Mouse (Mus musculus) liver, adult 2 months (tissue): ENCODE results near the gene Lclat1. TPM values are rescaled to one million over a fixed set of nuclear protein-coding genes. Genes with fewer than 3 reads are reported as not detected.

Source experiments
- DNase-seq: peaks from one replicate; pipeline ENCODE4 v3.0.0-alpha.2; 2011; ENCODE audit warnings: low read depth, low spot score; ENCODE audit errors: extremely low read depth
- H3K27ac ChIP-seq: fragments of 200-500 bp; replicated peaks from 2 replicates; pipeline ENCODE4 v1.5.1; 2012; ENCODE audit warnings: low read depth, mild to moderate bottlenecking, control low read depth, inconsistent platforms, low read length; ENCODE audit not compliant: insufficient read depth
- H3K27me3 ChIP-seq: fragments of 200-500 bp; 2 replicates; pipeline ENCODE4 v1.6.1; 2012; ENCODE audit warnings: mild to moderate bottlenecking, moderate library complexity, low read length, inconsistent platforms; ENCODE audit not compliant: control insufficient read depth, insufficient read depth
- H3K36me3 ChIP-seq: fragments of 200-500 bp; 2 replicates; pipeline ENCODE4 v1.6.1; 2012; ENCODE audit warnings: low read length, inconsistent platforms; ENCODE audit not compliant: control insufficient read depth, insufficient read depth
- H3K4me1 ChIP-seq: fragments of 200-500 bp; 2 replicates; pipeline ENCODE4 v1.6.1; 2011; ENCODE audit warnings: low read length; ENCODE audit not compliant: control insufficient read depth, insufficient read depth
- H3K4me3 ChIP-seq: fragments of 200-500 bp; 2 replicates; pipeline ENCODE4 v1.5.1; 2011; ENCODE audit warnings: low read depth, mild to moderate bottlenecking, control low read depth, low read length, moderate library complexity; ENCODE audit not compliant: insufficient read depth
- H3K79me2 ChIP-seq: fragments of 200-500 bp; 2 replicates; pipeline ENCODE4 v1.6.1; 2012; ENCODE audit warnings: inconsistent platforms, mild to moderate bottlenecking, low read length, moderate library complexity; ENCODE audit not compliant: control insufficient read depth, insufficient read depth
- H3K9ac ChIP-seq: fragments of 200-500 bp; 2 replicates; pipeline ENCODE4 v1.6.1; 2012; ENCODE audit warnings: low read depth, mild to moderate bottlenecking, control low read depth, inconsistent platforms, low read length
- CTCF ChIP-seq: fragments of 200-500 bp; IDR thresholded peaks from 2 replicates; pipeline ENCODE4 v1.5.1; 2011; ENCODE audit warnings: low read depth, low read length, control low read depth
- POLR2A ChIP-seq: fragments of 200-500 bp; IDR thresholded peaks from 2 replicates; pipeline ENCODE4 v1.6.1; 2011; ENCODE audit warnings: low read length, control low read depth; ENCODE audit not compliant: insufficient read depth; ENCODE audit errors: extremely low read depth
- WGBS: fragments of 180-500 bp; shearing (Covaris S2); methylation state at CpG from one replicate; pipeline ENCODE4 v1.1.7; 2018; 5-methylcytosine and 5-hydroxymethylcytosine counted together
- polyA plus RNA-seq: library from polyadenylated mRNA; depleted of rRNA; stranded (reverse); fragments of >200 nt; gene quantifications from 2 replicates; pipeline ENCODE4 v1.2.3, GENCODE M21; 2012
- total RNA-seq: library from RNA; depleted of rRNA; stranded (reverse); fragments of >200 nt; gene quantifications from 2 replicates; pipeline ENCODE4 v1.2.3, GENCODE M21; 2014

Gene Lclat1
- total and polyA plus RNA-seq, 2 experiments = 12.3 to 24.1 TPM

GRCm38 (mm10) chr17:73237178-73237853 is 129.5 kb downstream of the Lclat1 start:
- Histone ChIP-seq H3K4me1 (no peaks in the 10 kb centered on the region; the same call in 1 of the 2 replicates), H3K9ac (no peak overlapping the region), H3K79me2 (no peaks in the 10 kb centered on the region), H3K4me3 (no peak overlapping the region), H3K36me3 (peaks cover 4% of the 10 kb centered on the region), H3K27ac (no peak overlapping the region), H3K27me3 (no peaks in the 10 kb centered on the region)
- WGBS = 33% methylated on average over 3 of the region's 3 CpGs
- DNase-seq = peak; percentile 72
- no peak for TF ChIP-seq CTCF
- no peak for TF ChIP-seq POLR2A

GRCm38 (mm10) chr17:73238501-73238900 is 130.7 kb downstream of the Lclat1 start:
- DNase-seq = no peak
- Histone ChIP-seq H3K36me3 (peaks cover 4% of the 10 kb centered on the region), H3K4me1 (no peaks in the 10 kb centered on the region; the same call in 1 of the 2 replicates), H3K79me2 (no peaks in the 10 kb centered on the region), H3K4me3 (no peak overlapping the region), H3K27ac (no peak overlapping the region), H3K27me3 (no peaks in the 10 kb centered on the region), H3K9ac (no peak overlapping the region)
- no peak for TF ChIP-seq CTCF
- no peak for TF ChIP-seq POLR2A
- 67% methylated on average over 5 of the region's 5 CpGs for WGBS

GRCm38 (mm10) chr17:73241085-73241848 is 133.5 kb downstream of the Lclat1 start:
- H3K9ac ChIP-seq = no peak overlapping the region
- no peaks in the 10 kb centered on the region for H3K27me3 ChIP-seq
- no peak for DNase-seq
- H3K27ac ChIP-seq = no peak overlapping the region
- H3K36me3 ChIP-seq = peaks cover 4% of the 10 kb centered on the region
- TF ChIP-seq POLR2A = no peak
- no peak for TF ChIP-seq CTCF
- peaks cover 2% of the 10 kb centered on the region; the same call in 1 of the 2 replicates for H3K4me1 ChIP-seq
- H3K79me2 ChIP-seq = no peaks in the 10 kb centered on the region
- H3K4me3 ChIP-seq = no peak overlapping the region
- WGBS = 88% methylated on average over 5 of the region's 5 CpGs

GRCm38 (mm10) chr17:73243676-73244075 is 135.9 kb downstream of the Lclat1 start:
- H3K79me2 ChIP-seq = no peaks in the 10 kb centered on the region
- no peaks in the 10 kb centered on the region for H3K27me3 ChIP-seq
- H3K36me3 ChIP-seq = peaks cover 4% of the 10 kb centered on the region
- WGBS = 98% methylated on average over 6 of the region's 6 CpGs
- H3K9ac ChIP-seq = no peak overlapping the region
- no peak for DNase-seq
- TF ChIP-seq POLR2A = no peak
- no peak for TF ChIP-seq CTCF
- H3K4me3 ChIP-seq = no peak overlapping the region
- peaks cover 2% of the 10 kb centered on the region; the same call in 1 of the 2 replicates for H3K4me1 ChIP-seq
- H3K27ac ChIP-seq = no peak overlapping the region

GRCm38 (mm10) chr17:73244596-73244995 is 136.8 kb downstream of the Lclat1 start:
- WGBS = 99% methylated on average over 3 of the region's 3 CpGs
- Histone ChIP-seq H3K27me3 (no peaks in the 10 kb centered on the region), H3K4me1 (peaks cover 2% of the 10 kb centered on the region; the same call in 1 of the 2 replicates), H3K79me2 (no peaks in the 10 kb centered on the region), H3K4me3 (no peak overlapping the region), H3K27ac (no peak overlapping the region), H3K36me3 (peaks cover 4% of the 10 kb centered on the region), H3K9ac (no peak overlapping the region)
- no peak for DNase-seq
- TF ChIP-seq CTCF (no peak), POLR2A (no peak)
